Mouse (Mus musculus): ENCODE results near the gene Rexo5.

DNA sequence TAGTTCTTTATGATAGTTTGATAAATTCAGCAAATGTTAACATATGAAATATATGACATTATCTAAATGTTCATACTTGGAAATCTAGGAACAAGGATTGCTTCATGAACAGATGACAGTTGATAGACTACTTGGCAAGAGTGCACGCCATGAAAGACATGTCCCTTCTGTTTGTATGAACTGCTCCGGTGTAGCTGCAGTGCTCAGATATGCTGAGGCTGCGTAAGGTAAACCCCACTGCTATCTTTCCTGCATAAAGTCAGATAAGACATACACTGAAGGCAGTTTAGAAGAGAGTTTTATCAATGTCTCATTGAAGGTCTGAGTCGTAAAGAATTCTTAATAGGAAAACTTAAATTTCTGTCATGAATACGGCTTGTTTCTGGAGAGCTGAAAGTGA is 8.9 kb upstream of the Rexo5 start:
- TF ChIP-seq EP300 (IDR thresholded peaks at IDR 0.05; ENCODE audit: low read depth) (peak; percentile 95), CTCF (IDR thresholded peaks at IDR 0.05; ENCODE audit: low read depth) (no peak)
